ENCODE assay signal across 12 mouse cellular contexts in genomic region chr2:50690120-50691103, GRCm38 (mm10).
DNase-seq lines count a peak whose midpoint lies in the region; ATAC-seq and TF ChIP-seq lines count a peak whose summit lies in the region.
"Had no signal": no experiment of that assay in that cellular context is flagged by ENCODE, and none has a peak within 500 bp of the region (broad histone marks: within the 10 kb centered on the region; RNA-seq: fewer than 3 reads in every experiment).

No protein-coding gene starts in this region.

- DNase-seq in adrenal gland, adult (ENCODE audit: inconsistent age in 2 of 2, low spot score in 1 of 2), result peak; percentile 57 to 60
- DNase-seq in adrenal gland, postnatal 25 days, result no peak
- no peak for DNase-seq in lung, adult 2 months
- DNase-seq in layer of hippocampus, postnatal 10 days (ENCODE audit: low spot score in 2 of 2), result no peak

- no peak for TF ChIP-seq CTCF in lung, adult 2 months (IDR thresholded peaks at IDR 0.05; ENCODE audit: insufficient read depth, low read length)

- H3K9ac ChIP-seq in lung, embryonic 15.5 days, result no peak overlapping the region
- H3K9ac ChIP-seq in heart, embryonic 12.5 days, result no peak overlapping the region
- no peak overlapping the region for H3K9ac ChIP-seq in hindbrain, embryonic 12.5 days
- H3K9ac ChIP-seq: forebrain, embryonic 13.5 days; hindbrain, embryonic 13.5 days; limb, embryonic 12.5 days; midbrain, embryonic 13.5 days had no signal

- H3K4me3 ChIP-seq in lung, embryonic 15.5 days, result no peak overlapping the region
- no peak overlapping the region for H3K4me3 ChIP-seq in lung, adult 2 months (replicated peaks; ENCODE audit: extremely low read depth, low read depth, low read length)
- no peak overlapping the region for H3K4me3 ChIP-seq in heart, embryonic 12.5 days
- H3K4me3 ChIP-seq in hindbrain, embryonic 12.5 days, result no peak overlapping the region
- H3K4me3 ChIP-seq: forebrain, embryonic 13.5 days; hindbrain, embryonic 13.5 days; limb, embryonic 12.5 days; midbrain, embryonic 13.5 days had no signal

- H3K27me3 ChIP-seq in lung, embryonic 15.5 days, result no peaks in the 10 kb centered on the region
- H3K27me3 ChIP-seq in heart, embryonic 12.5 days (replicated peaks), result no peaks in the 10 kb centered on the region
- no peaks in the 10 kb centered on the region for H3K27me3 ChIP-seq in hindbrain, embryonic 12.5 days
- H3K27me3 ChIP-seq: forebrain, embryonic 13.5 days; hindbrain, embryonic 13.5 days; limb, embryonic 12.5 days; midbrain, embryonic 13.5 days had no signal

- no peak overlapping the region for H3K4me2 ChIP-seq in lung, embryonic 15.5 days
- no peak overlapping the region for H3K4me2 ChIP-seq in heart, embryonic 12.5 days
- H3K4me2 ChIP-seq in hindbrain, embryonic 12.5 days (replicated peaks), result no peak overlapping the region
- H3K4me2 ChIP-seq: forebrain, embryonic 13.5 days; hindbrain, embryonic 13.5 days; limb, embryonic 12.5 days; midbrain, embryonic 13.5 days had no signal

- ATAC-seq in lung, embryonic 15.5 days (ENCODE audit: borderline replicate concordance, extremely low read depth, low FRiP score, low TSS enrichment), result peak; percentile 57; the same call in 1 of the 2 replicates
- peak; percentile 42; the same call in 1 of the 2 replicates for ATAC-seq in heart, embryonic 12.5 days (ENCODE audit: insufficient number of reproducible peaks, low FRiP score)
- peak; percentile 47 for ATAC-seq in monocyte, adult 5-6 weeks (replicated peaks; ENCODE audit: insufficient number of reproducible peaks, low FRiP score, low TSS enrichment, poor library complexity, severe bottlenecking)
- no peak for ATAC-seq in hindbrain, embryonic 12.5 days (ENCODE audit: low FRiP score)
- ATAC-seq: forebrain, embryonic 13.5 days; midbrain, embryonic 13.5 days had no signal

- 52% methylated on average over 11 of the region's 11 CpGs for WGBS in lung, embryonic 15.5 days
- 55% methylated on average over 11 of the region's 11 CpGs for WGBS in lung, adult 2 months
- WGBS in heart, embryonic 12.5 days, result 42% methylated on average over 11 of the region's 11 CpGs
- 82% methylated on average over 11 of the region's 11 CpGs for whole genome bisulfite sequencing in hindbrain, embryonic 12.5 days

- H3K9me3 ChIP-seq in lung, embryonic 15.5 days, result no peaks in the 10 kb centered on the region
- peaks cover 4% of the 10 kb centered on the region; the same call in 1 of the 2 replicates for H3K9me3 ChIP-seq in heart, embryonic 12.5 days (replicated peaks)
- H3K9me3 ChIP-seq in hindbrain, embryonic 12.5 days (replicated peaks), result no peaks in the 10 kb centered on the region
- H3K9me3 ChIP-seq: forebrain, embryonic 13.5 days; hindbrain, embryonic 13.5 days; limb, embryonic 12.5 days; midbrain, embryonic 13.5 days had no signal

- H3K4me1 ChIP-seq in lung, embryonic 15.5 days, result 0 out of 2 replicates have a peak, but pooled peaks cover 3% of the 10 kb centered on the region
- no peaks in the 10 kb centered on the region for H3K4me1 ChIP-seq in lung, adult 2 months (ENCODE audit: control insufficient read depth, insufficient read depth, low read length)
- H3K4me1 ChIP-seq in heart, embryonic 12.5 days (replicated peaks), result peaks cover 15% of the 10 kb centered on the region
- H3K4me1 ChIP-seq in hindbrain, embryonic 12.5 days, result peaks cover 19% of the 10 kb centered on the region

- no peak for TF ChIP-seq POLR2A in lung, adult 2 months (IDR thresholded peaks at IDR 0.05; ENCODE audit: borderline replicate concordance, extremely low read depth, low read depth, low read length)

- H3K36me3 ChIP-seq in lung, embryonic 15.5 days, result no peaks in the 10 kb centered on the region
- H3K36me3 ChIP-seq in heart, embryonic 12.5 days, result no peaks in the 10 kb centered on the region
- no peaks in the 10 kb centered on the region for H3K36me3 ChIP-seq in hindbrain, embryonic 12.5 days
- H3K36me3 ChIP-seq: hindbrain, embryonic 13.5 days; limb, embryonic 12.5 days; midbrain, embryonic 13.5 days had no signal

- no peak overlapping the region for H3K27ac ChIP-seq in lung, embryonic 15.5 days
- H3K27ac ChIP-seq in heart, embryonic 12.5 days (ENCODE audit: poor library complexity, severe bottlenecking), result no peak overlapping the region
- no peak overlapping the region for H3K27ac ChIP-seq in hindbrain, embryonic 12.5 days
- H3K27ac ChIP-seq: forebrain, embryonic 13.5 days; hindbrain, embryonic 13.5 days; limb, embryonic 12.5 days; midbrain, embryonic 13.5 days had no signal

Comparison
In these comparisons a context has a peak if more than half of its experiments do, and no peak if none do; other contexts are left out.
1. DNase-seq: peak in adrenal gland, adult (2 of 2); none in adrenal gland, postnatal 25 days (single experiment), lung, adult 2 months (single experiment) and layer of hippocampus, postnatal 10 days (0 of 2).